In genomic region chr5:122690486-122690885, GRCm38 (mm10) we compare ENCODE assay signal across 22 mouse cellular contexts. TPM values are rescaled to one million over a fixed set of nuclear protein-coding genes. Genes with fewer than 3 reads are reported as not detected.
DNase-seq lines count a peak whose midpoint lies in the region; ATAC-seq and TF ChIP-seq lines count a peak whose summit lies in the region.
"Had no signal": no experiment of that assay in that cellular context is flagged by ENCODE, and none has a peak within 500 bp of the region (broad histone marks: within the 10 kb centered on the region; RNA-seq: fewer than 3 reads in every experiment).

No protein-coding gene starts in this region.

- H3K27me3 ChIP-seq in liver, embryonic 13.5 days, result no peaks in the 10 kb centered on the region
- no peaks in the 10 kb centered on the region for H3K27me3 ChIP-seq in liver, embryonic 12.5 days (replicated peaks)
- no peaks in the 10 kb centered on the region for H3K27me3 ChIP-seq in liver, embryonic 15.5 days
- H3K27me3 ChIP-seq: CH12.LX; embryonic facial prominence, embryonic 12.5 days; forebrain, embryonic 15.5 days; heart, embryonic 15.5 days; hindbrain, embryonic 15.5 days had no signal

- peak; percentile 66; the same call in 1 of the 2 replicates for ATAC-seq in liver, embryonic 13.5 days (ENCODE audit: low read depth)
- ATAC-seq in liver, embryonic 12.5 days, result no peak
- peak; percentile 61 for ATAC-seq in liver, embryonic 15.5 days (ENCODE audit: insufficient read depth)
- ATAC-seq: forebrain, embryonic 15.5 days had no signal

- H3K36me3 ChIP-seq in liver, embryonic 13.5 days, result no peaks in the 10 kb centered on the region
- no peaks in the 10 kb centered on the region for H3K36me3 ChIP-seq in liver, embryonic 12.5 days
- no peaks in the 10 kb centered on the region for H3K36me3 ChIP-seq in ES-E14 (ENCODE audit: control insufficient read depth, insufficient read depth, low read length, poor library complexity, severe bottlenecking)
- no peaks in the 10 kb centered on the region for H3K36me3 ChIP-seq in liver, embryonic 15.5 days (replicated peaks)
- H3K36me3 ChIP-seq: embryonic facial prominence, embryonic 12.5 days; forebrain, embryonic 15.5 days; heart, embryonic 15.5 days; hindbrain, embryonic 10.5 days; hindbrain, embryonic 15.5 days had no signal

- H3K4me1 ChIP-seq in liver, embryonic 13.5 days (replicated peaks), result peaks cover 13% of the 10 kb centered on the region
- H3K4me1 ChIP-seq in liver, embryonic 12.5 days, result peaks cover 18% of the 10 kb centered on the region
- H3K4me1 ChIP-seq in ES-E14 (ENCODE audit: control insufficient read depth in 2 of 2, insufficient read depth in 2 of 2, low read length in 2 of 2, poor library complexity in 1 of 2), result 0 out of 4 replicates have a peak, but pooled peaks cover 0 to 1% of the 10 kb centered on the region in 2 experiments
- H3K4me1 ChIP-seq in liver, embryonic 15.5 days (replicated peaks), result 0 out of 2 replicates have a peak, but pooled peaks cover 17% of the 10 kb centered on the region
- H3K4me1 ChIP-seq: embryonic facial prominence, embryonic 12.5 days had no signal

- H3K9ac ChIP-seq in liver, embryonic 13.5 days, result no peak overlapping the region
- no peak overlapping the region for H3K9ac ChIP-seq in liver, embryonic 12.5 days
- H3K9ac ChIP-seq in ES-E14 (ENCODE audit: insufficient read depth, low read depth, low read length, poor library complexity, severe bottlenecking), result no peak overlapping the region
- H3K9ac ChIP-seq in liver, embryonic 15.5 days, result no peak overlapping the region
- H3K9ac ChIP-seq: embryonic facial prominence, embryonic 12.5 days; forebrain, embryonic 15.5 days; heart, embryonic 15.5 days; hindbrain, embryonic 15.5 days had no signal

- DNase-seq in liver, embryonic 13.5 days, result no peak
- DNase-seq in ES-E14 (ENCODE audit: low read depth, low spot score), result peak; percentile 44
- peak; percentile 84 for DNase-seq in yolk sac, embryonic 10.5 days (ENCODE audit: low spot score)
- DNase-seq in thymus, postnatal 36 days, result no peak
- no peak for DNase-seq in lung, postnatal 14 days
- DNase-seq: adrenal gland, adult 2 months; cerebellum, adult 11 months; cerebellum, adult 8-10 months; cerebellum, postnatal 14 days; embryo, embryonic 11 days; gastrocnemius, postnatal 14 days; heart, adult 2 months; heart, postnatal 14 days had no signal

- no peaks in the 10 kb centered on the region for H3K9me3 ChIP-seq in liver, embryonic 13.5 days (replicated peaks)
- H3K9me3 ChIP-seq in liver, embryonic 12.5 days (replicated peaks), result no peaks in the 10 kb centered on the region
- no peaks in the 10 kb centered on the region for H3K9me3 ChIP-seq in ES-E14 (ENCODE audit: control insufficient read depth, insufficient read depth, low read depth, low read length)
- no peaks in the 10 kb centered on the region for H3K9me3 ChIP-seq in liver, embryonic 15.5 days (replicated peaks)
- H3K9me3 ChIP-seq: embryonic facial prominence, embryonic 12.5 days; forebrain, embryonic 15.5 days; heart, embryonic 15.5 days; hindbrain, embryonic 10.5 days; hindbrain, embryonic 15.5 days had no signal

- no peak overlapping the region for H3K4me2 ChIP-seq in liver, embryonic 13.5 days
- no peak overlapping the region for H3K4me2 ChIP-seq in liver, embryonic 12.5 days
- H3K4me2 ChIP-seq in liver, embryonic 15.5 days, result no peak overlapping the region
- H3K4me2 ChIP-seq: embryonic facial prominence, embryonic 12.5 days; forebrain, embryonic 15.5 days; heart, embryonic 11.5 days; heart, embryonic 15.5 days; hindbrain, embryonic 15.5 days had no signal

- in situ Hi-C loops in ES-E14 (cut with MboI; ENCODE audit: low sequenced_read_pairs in 2 of 2, unreplicated experiment in 2 of 2), result no loop called here

- WGBS in liver, embryonic 13.5 days (ENCODE audit: insufficient replicate concordance), result 61% methylated on average over 6 of the region's 6 CpGs
- WGBS in liver, embryonic 12.5 days (ENCODE audit: insufficient replicate concordance), result 66% methylated on average over 6 of the region's 6 CpGs
- WGBS in liver, embryonic 15.5 days (ENCODE audit: insufficient replicate concordance), result 63% methylated on average over 6 of the region's 6 CpGs

- no peak overlapping the region for H3K27ac ChIP-seq in liver, embryonic 13.5 days
- H3K27ac ChIP-seq in liver, embryonic 12.5 days, result no peak overlapping the region
- H3K27ac ChIP-seq in ES-E14 (ENCODE audit: insufficient read depth, low read depth, low read length, poor library complexity, severe bottlenecking), result no peak overlapping the region
- no peak overlapping the region for H3K27ac ChIP-seq in liver, embryonic 15.5 days (replicated peaks)
- H3K27ac ChIP-seq: embryonic facial prominence, embryonic 12.5 days; forebrain, embryonic 15.5 days; heart, adult 2 months; heart, embryonic 15.5 days; hindbrain, embryonic 10.5 days; hindbrain, embryonic 15.5 days had no signal

- no peak overlapping the region for H3K4me3 ChIP-seq in liver, embryonic 13.5 days (replicated peaks)
- no peak overlapping the region for H3K4me3 ChIP-seq in liver, embryonic 12.5 days
- H3K4me3 ChIP-seq in ES-E14 (ENCODE audit: insufficient read depth in 1 of 2, low read depth in 1 of 2, low read length in 2 of 2, poor library complexity in 1 of 2, severe bottlenecking in 1 of 2), result no peak overlapping the region
- no peak overlapping the region for H3K4me3 ChIP-seq in liver, embryonic 15.5 days (replicated peaks)
- H3K4me3 ChIP-seq: embryonic facial prominence, embryonic 12.5 days; forebrain, embryonic 15.5 days; heart, adult 2 months; heart, embryonic 15.5 days; hindbrain, embryonic 10.5 days; hindbrain, embryonic 15.5 days had no signal

TF ChIP-seq in ES-E14, 5 proteins besides CTCF, POLR2A, EP300 and RAD21:
- no peak for TF ChIP-seq MAFK (IDR thresholded peaks at IDR 0.05; ENCODE audit: insufficient read depth, low read depth, low read length)

RNA-seq across cellular contexts. Expression of gene P2rx4, which starts 16.9 kb away (rescaled TPM):
- polyA plus RNA-seq in liver, embryonic 13.5 days (2015; fragmentation: Nextera tagmentation; extraction: Ambion mirVana), result 29.0 and 33.0 TPM in 2 replicates
- polyA plus RNA-seq in liver, embryonic 12.5 days (2016; fragmentation: Nextera tagmentation; extraction: Ambion mirVana), result 25.6 and 27.1 TPM in 2 replicates
- total RNA-seq in ES-E14 (2012; rRNA removed), result 7.5 and 12.6 TPM in 2 replicates
- 25.2 and 27.9 TPM in 2 replicates for polyA plus RNA-seq in liver, embryonic 15.5 days (2015; fragmentation: Nextera tagmentation; extraction: Ambion mirVana)

RNA-seq across cellular contexts. Expression of gene P2rx7, which starts 46.8 kb away (rescaled TPM):
- 0.98 and 1.3 TPM in 2 replicates for polyA plus RNA-seq in liver, embryonic 13.5 days (2015; fragmentation: Nextera tagmentation; extraction: Ambion mirVana)
- polyA plus RNA-seq in liver, embryonic 12.5 days (2016; fragmentation: Nextera tagmentation; extraction: Ambion mirVana), result 1.1 and 1.2 TPM in 2 replicates
- total RNA-seq in ES-E14 (2012; rRNA removed), result 10.5 and 13.5 TPM in 2 replicates
- polyA plus RNA-seq in liver, embryonic 15.5 days (2015; fragmentation: Nextera tagmentation; extraction: Ambion mirVana), result 1.5 TPM in 2 replicates

Comparison
In these comparisons a context has a peak if more than half of its experiments do, and no peak if none do; other contexts are left out.
1. DNase-seq: peak in ES-E14 (single experiment) and yolk sac, embryonic 10.5 days (single experiment); none in liver, embryonic 13.5 days (single experiment), thymus, postnatal 36 days (0 of 2) and lung, postnatal 14 days (single experiment).